Mouse (Mus musculus): ENCODE results near the gene S1pr4. TPM values are rescaled to one million over a fixed set of nuclear protein-coding genes. Genes with fewer than 3 reads are reported as not detected.

Gene S1pr4
- total RNA-seq, 2 experiments from 2014 or later: 0.61 to 1.3 TPM

GRCm38 (mm10) chr10:81452947-81453288, 47.0 kb downstream of the S1pr4 start:
- intact Hi-C loops (cut with DNase I): no loop called here
- no peak for DNase-seq

DNA sequence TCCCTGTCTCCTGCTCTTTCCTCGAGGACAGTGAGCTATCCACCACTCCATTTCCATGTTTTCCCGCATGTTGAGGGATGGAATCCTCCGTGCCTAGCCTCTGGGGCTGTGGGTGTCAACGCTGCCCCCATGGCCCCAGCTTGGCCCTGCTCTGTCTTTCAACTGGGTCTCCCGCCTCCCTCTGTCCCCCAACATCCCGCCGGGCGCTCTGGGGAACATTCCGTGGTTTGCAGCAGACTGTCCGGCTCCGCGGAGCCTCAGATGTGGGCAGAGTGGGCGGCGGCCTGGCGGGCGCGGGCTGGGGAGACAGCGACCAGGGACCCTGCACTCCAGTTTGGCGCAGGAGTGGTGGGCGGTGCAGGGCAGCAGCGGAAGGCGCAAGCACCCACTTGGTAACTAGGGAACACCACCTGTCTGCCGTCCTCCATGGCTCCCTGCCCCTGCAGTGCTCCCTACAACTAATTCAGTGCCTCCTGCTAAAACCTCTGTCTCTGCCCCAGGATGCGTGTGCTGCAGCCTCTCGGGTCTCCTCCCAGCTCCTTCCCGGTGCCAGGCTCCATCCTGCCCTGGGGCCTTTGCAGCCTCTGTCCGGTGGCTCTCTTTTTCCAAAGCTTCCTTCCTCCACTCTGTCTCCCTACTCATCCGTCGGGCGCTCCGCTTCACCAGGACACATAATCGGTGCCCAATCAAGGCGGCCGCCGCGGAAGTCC, 47.5 kb downstream of the S1pr4 start:
- intact Hi-C loops (cut with DNase I): no loop called here
- DNase-seq: no peak

DNA sequence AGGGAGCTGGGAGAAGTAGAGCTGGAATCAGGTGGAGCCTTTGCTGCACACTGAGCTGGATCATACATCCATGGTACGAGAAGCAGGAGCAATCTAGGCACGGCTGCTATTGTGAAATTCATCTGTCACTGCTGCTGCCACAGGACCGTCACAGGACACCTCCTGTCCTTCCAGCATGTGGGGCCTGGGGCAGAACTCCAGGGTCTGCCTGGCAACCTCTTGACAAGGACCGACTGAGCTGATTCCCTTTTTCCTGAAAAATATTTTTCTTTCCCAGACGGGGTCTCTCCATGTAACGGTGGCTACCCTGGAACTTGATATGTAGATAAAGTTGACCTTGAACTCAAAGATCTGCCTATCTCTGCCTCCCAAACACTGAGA, 48.6 kb downstream of the S1pr4 start:
- no peak for DNase-seq
- intact Hi-C loops (cut with DNase I): no loop called here

GRCm38 (mm10) chr10:81450641-81451364, 49.1 kb downstream of the S1pr4 start:
- intact Hi-C loops (cut with DNase I): loop anchor here (1.0 kb wide), 2 partner anchors 62 to 163 kb away; partner anchors contain the start of gene Gm48552
- no peak for DNase-seq

DNA sequence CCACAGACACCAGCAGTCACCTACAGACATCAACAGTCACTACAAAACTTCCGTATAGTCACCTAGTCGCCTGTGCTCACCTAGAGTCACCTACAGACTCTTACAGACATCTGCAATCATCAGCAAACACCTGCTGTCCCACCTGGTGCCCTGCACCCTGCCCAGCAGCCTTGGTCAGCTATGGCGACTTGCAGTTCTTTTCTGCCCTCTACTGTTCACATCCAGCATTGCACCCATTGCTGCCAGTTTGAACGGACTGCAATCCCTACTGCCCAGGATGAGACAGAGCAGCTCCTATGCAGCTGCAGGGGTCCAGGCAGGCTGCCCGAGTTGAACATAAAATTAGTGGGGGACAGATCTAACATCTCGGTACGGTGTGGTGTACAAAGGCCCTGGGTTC, 49.8 kb downstream of the S1pr4 start:
- DNase-seq: peak; percentile 87
- intact Hi-C loops (cut with DNase I): loop anchor here (1.0 kb wide), 2 partner anchors 61 to 162 kb away; partner anchors contain the start of gene Gm48552

Small RNA genes within 50 kb of the gene (microRNA-seq; reads per million reads assigned to microRNA genes)
- gene Gm25595 (ENCODE audit: borderline number of aligned reads in 2 of 2): 0 reads per million in 2 experiments

Other genes with a start within 250 kb of the S1pr4 start
- gene Matk, start 247.2 kb downstream of the S1pr4 start, total RNA-seq (2021): under 1 TPM; 0.39 to 0.41 TPM
- gene Mrpl54, start 233.2 kb downstream of the S1pr4 start, total RNA-seq (2021): 10 to 100 TPM; 95.2 to 97.4 TPM
- gene Apba3, start 233.2 kb downstream of the S1pr4 start, total RNA-seq (2021): 100 to 1,000 TPM; 102 to 108 TPM
- gene Tjp3, start 208.6 kb downstream of the S1pr4 start, total RNA-seq (2021): under 1 TPM in 1 of 2 experiments, not detected in 1; 0.19 TPM
- 10 to 100 TPM; 31.5 to 33.3 TPM for gene Pip5k1c, start 207.2 kb downstream of the S1pr4 start, total RNA-seq (2021)
- 10 to 100 TPM; 13.2 to 17.4 TPM for gene Cactin, start 179.0 kb downstream of the S1pr4 start, total RNA-seq (2021)
- 1 to 10 TPM; 5.0 to 5.4 TPM for gene Tbxa2r, start 171.4 kb downstream of the S1pr4 start, total RNA-seq (2021)
- gene Gipc3, start 156.9 kb downstream of the S1pr4 start, total RNA-seq (2021): 1 to 10 TPM; 5.9 TPM
- 10 to 100 TPM; 60.4 to 67.1 TPM for gene Hmg20b, start 149.7 kb downstream of the S1pr4 start, total RNA-seq (2021)
- gene Mfsd12, start 142.6 kb downstream of the S1pr4 start, total RNA-seq (2021): 10 to 100 TPM; 11.7 to 12.5 TPM
- under 1 TPM; 0.31 to 0.81 TPM for gene 4930404N11Rik, start 134.3 kb downstream of the S1pr4 start, total RNA-seq (2021)
- 10 to 100 TPM; 27.8 to 29.4 TPM for gene Fzr1, start 121.6 kb downstream of the S1pr4 start, total RNA-seq (2021)
- 10 to 100 TPM; 50.3 to 52.2 TPM for gene Dohh, start 115.7 kb downstream of the S1pr4 start, total RNA-seq (2021)
- gene Gm48551, start 115.7 kb downstream of the S1pr4 start, total RNA-seq (2021): 1 to 10 TPM; 1.1 to 2.0 TPM
- gene Gm48552, start 111.1 kb downstream of the S1pr4 start, total RNA-seq (2021): under 1 TPM in 1 of 2 experiments, not detected in 1; 0.62 TPM
- 1 to 10 TPM; 2.2 to 2.4 TPM for gene Smim24, start 107.1 kb downstream of the S1pr4 start, total RNA-seq (2021)
- 100 to 1,000 TPM; 115 to 133 TPM for gene Nfic, start 44.5 kb downstream of the S1pr4 start, total RNA-seq (2021)
- gene Celf5, start 17.4 kb downstream of the S1pr4 start, total RNA-seq (2021): under 1 TPM in 1 of 2 experiments, not detected in 1; 0.24 TPM
- 10 to 100 TPM; 61.9 to 63.9 TPM for gene Ncln, start 3.7 kb downstream of the S1pr4 start, total RNA-seq (2021)
- under 1 TPM; 0.73 to 0.78 TPM for gene Gna15, start 24.1 kb upstream of the S1pr4 start, total RNA-seq (2021)
- gene Gna11, start 45.1 kb upstream of the S1pr4 start, total RNA-seq (2021): 10 to 100 TPM; 50.7 to 51.7 TPM
- 1,000 to 10,000 TPM in 1 of 2 experiments, 100 to 1,000 TPM in 1; 977 to 1,076 TPM for gene Aes, start 59.4 kb upstream of the S1pr4 start, total RNA-seq (2021)
- 10 to 100 TPM in 1 of 2 experiments, 1 to 10 TPM in 1; 7.5 to 11.5 TPM for gene Tle2, start 74.4 kb upstream of the S1pr4 start, total RNA-seq (2021)
- 1 to 10 TPM; 7.5 to 8.5 TPM for gene Tle6, start 100.9 kb upstream of the S1pr4 start, total RNA-seq (2021)
- 1 to 10 TPM; 2.6 to 2.7 TPM for gene BC025920, start 106.1 kb upstream of the S1pr4 start, total RNA-seq (2021)
- 1 to 10 TPM; 6.5 to 7.2 TPM for gene Sirt6, start 127.7 kb upstream of the S1pr4 start, total RNA-seq (2021)
- gene Ankrd24, start 128.4 kb upstream of the S1pr4 start, total RNA-seq (2021): 10 to 100 TPM in 1 of 2 experiments, 1 to 10 TPM in 1; 8.0 to 11.7 TPM
- gene Gm10778, start 148.9 kb upstream of the S1pr4 start, total RNA-seq (2021): 1 to 10 TPM; 1.7 to 2.5 TPM
- 1 to 10 TPM; 3.4 to 3.7 TPM for gene Zfp433, start 204.7 kb upstream of the S1pr4 start, total RNA-seq (2021)

All from heart, postnatal 36 days (tissue).